Mouse (Mus musculus): ENCODE measurements around the gene Htr5b. TPM values are rescaled to one million over a fixed set of nuclear protein-coding genes. Genes with fewer than 3 reads are reported as not detected.

Gene Htr5b
- polyA plus RNA-seq, 1 experiment: not detected

GRCm38 (mm10) chr1:121471503-121471902, 56.8 kb downstream of the Htr5b start:
- H3K4me1 ChIP-seq (ENCODE audit: control insufficient read depth): no peaks in the 10 kb centered on the region
- TF ChIP-seq GATA1 (IDR thresholded peaks at IDR 0.05; ENCODE audit: low read length): no peak
- no peak for TF ChIP-seq TAL1 (IDR thresholded peaks at IDR 0.05; ENCODE audit: low read length)
- H3K27me3 ChIP-seq (ENCODE audit: control insufficient read depth): no peaks in the 10 kb centered on the region
- H3K9me3 ChIP-seq (ENCODE audit: control insufficient read depth, low read length): no peaks in the 10 kb centered on the region
- H3K36me3 ChIP-seq (ENCODE audit: control insufficient read depth): peaks cover 21% of the 10 kb centered on the region
- H3K4me3 ChIP-seq (replicated peaks): no peak overlapping the region

DNA sequence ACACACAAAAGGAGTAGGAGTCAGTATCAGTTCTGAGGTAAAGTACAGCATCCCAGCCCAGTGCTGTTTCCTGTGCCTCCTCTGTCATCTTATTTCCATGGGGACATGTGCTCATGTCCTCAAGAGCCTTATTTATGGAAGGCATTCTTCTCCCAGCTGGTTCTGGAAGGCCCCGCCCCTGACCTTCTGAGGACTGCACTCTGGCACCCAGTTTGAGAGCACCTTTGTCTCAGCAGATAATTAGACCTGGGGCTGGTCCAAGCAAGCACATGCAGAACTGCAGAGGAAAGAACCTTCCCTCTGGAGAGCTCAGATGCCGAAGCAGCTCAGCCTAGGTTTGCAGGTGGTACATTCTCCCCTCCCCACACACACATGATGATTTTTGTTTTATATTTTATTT, 60.0 kb downstream of the Htr5b start:
- Histone ChIP-seq H3K36me3 (ENCODE audit: control insufficient read depth) (peaks cover 21% of the 10 kb centered on the region), H3K9me3 (ENCODE audit: control insufficient read depth, low read length) (no peaks in the 10 kb centered on the region), H3K4me1 (ENCODE audit: control insufficient read depth) (no peaks in the 10 kb centered on the region), H3K27me3 (ENCODE audit: control insufficient read depth) (no peaks in the 10 kb centered on the region), H3K4me3 (replicated peaks) (no peak overlapping the region)
- TF ChIP-seq GATA1 (IDR thresholded peaks at IDR 0.05; ENCODE audit: low read length): no peak

GRCm38 (mm10) chr1:121466276-121466675, 62.0 kb downstream of the Htr5b start:
- no peaks in the 10 kb centered on the region for H3K4me1 ChIP-seq (ENCODE audit: control insufficient read depth)
- TF ChIP-seq TAL1 (IDR thresholded peaks at IDR 0.05; ENCODE audit: low read length) (no peak), GATA1 (IDR thresholded peaks at IDR 0.05; ENCODE audit: low read length) (no peak)
- H3K4me3 ChIP-seq (replicated peaks): no peak overlapping the region
- no peaks in the 10 kb centered on the region for H3K27me3 ChIP-seq (ENCODE audit: control insufficient read depth)
- H3K9me3 ChIP-seq (ENCODE audit: control insufficient read depth, low read length): no peaks in the 10 kb centered on the region
- H3K36me3 ChIP-seq (ENCODE audit: control insufficient read depth): peaks cover 36% of the 10 kb centered on the region

- Histone ChIP-seq H3K9me3 (ENCODE audit: control insufficient read depth, low read length) (no peaks in the 10 kb centered on the region), H3K36me3 (ENCODE audit: control insufficient read depth) (peaks cover 34% of the 10 kb centered on the region), H3K4me1 (ENCODE audit: control insufficient read depth) (no peaks in the 10 kb centered on the region), H3K27me3 (ENCODE audit: control insufficient read depth) (no peaks in the 10 kb centered on the region), H3K4me3 (replicated peaks) (no peak overlapping the region)
- TF ChIP-seq GATA1 (IDR thresholded peaks at IDR 0.05; ENCODE audit: low read length) (no peak), TAL1 (IDR thresholded peaks at IDR 0.05; ENCODE audit: low read length) (no peak)
Observed at GRCm38 (mm10) chr1:121463806-121464205, 64.5 kb downstream of the Htr5b start.

DNA sequence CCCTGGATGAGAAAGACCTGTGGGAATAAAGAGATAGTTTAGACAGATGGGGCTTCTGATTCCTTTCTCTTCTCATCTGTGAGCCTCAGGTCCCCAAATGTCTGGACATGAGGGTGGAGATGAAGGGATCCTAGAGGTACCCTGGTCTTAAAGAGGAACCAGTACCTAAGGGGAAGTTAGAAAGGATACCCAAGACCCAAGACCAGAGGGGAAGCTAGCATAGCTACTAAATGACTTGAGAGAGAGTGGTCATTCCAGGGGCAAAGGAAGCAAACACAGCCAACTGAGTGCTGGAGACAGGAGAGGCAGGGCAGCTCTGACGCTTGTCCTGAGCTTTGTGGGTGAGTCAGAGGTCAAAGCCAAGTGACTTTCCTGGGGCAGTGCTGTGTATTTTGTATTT, 65.6 kb downstream of the Htr5b start:
- no peak for TF ChIP-seq TAL1 (IDR thresholded peaks at IDR 0.05; ENCODE audit: low read length)
- TF ChIP-seq GATA1 (IDR thresholded peaks at IDR 0.05; ENCODE audit: low read length): no peak
- H3K36me3 ChIP-seq (ENCODE audit: control insufficient read depth): peaks cover 30% of the 10 kb centered on the region

DNA sequence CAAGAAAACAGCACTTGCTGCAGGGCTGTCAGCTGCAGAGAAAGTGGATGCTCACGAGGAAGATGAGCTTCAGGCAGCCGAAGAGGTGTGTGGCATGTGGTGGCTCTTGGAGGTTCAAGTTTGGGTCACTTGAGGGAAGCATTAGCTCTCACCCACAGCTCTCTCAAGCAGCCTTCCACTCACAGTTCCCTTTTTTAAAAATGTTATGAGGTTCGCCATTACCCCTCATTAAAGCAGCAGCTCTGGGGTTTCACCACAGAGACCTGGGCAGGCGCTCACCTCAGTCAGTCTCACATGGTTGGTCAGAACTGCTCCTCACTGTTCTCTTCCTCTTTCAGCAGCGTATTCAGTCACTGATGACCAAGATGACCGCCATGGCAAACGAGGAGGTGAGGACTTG, 66.4 kb downstream of the Htr5b start:
- Histone ChIP-seq H3K4me3 (replicated peaks) (no peak overlapping the region), H3K36me3 (ENCODE audit: control insufficient read depth) (peaks cover 26% of the 10 kb centered on the region)

More for the DNA sequence above, 65.6 kb downstream of the Htr5b start:
- no peaks in the 10 kb centered on the region for H3K27me3 ChIP-seq (ENCODE audit: control insufficient read depth)
- H3K9me3 ChIP-seq (ENCODE audit: control insufficient read depth, low read length): no peaks in the 10 kb centered on the region
- no peak overlapping the region for H3K4me3 ChIP-seq (replicated peaks)
- H3K4me1 ChIP-seq (ENCODE audit: control insufficient read depth): no peaks in the 10 kb centered on the region

DNA sequence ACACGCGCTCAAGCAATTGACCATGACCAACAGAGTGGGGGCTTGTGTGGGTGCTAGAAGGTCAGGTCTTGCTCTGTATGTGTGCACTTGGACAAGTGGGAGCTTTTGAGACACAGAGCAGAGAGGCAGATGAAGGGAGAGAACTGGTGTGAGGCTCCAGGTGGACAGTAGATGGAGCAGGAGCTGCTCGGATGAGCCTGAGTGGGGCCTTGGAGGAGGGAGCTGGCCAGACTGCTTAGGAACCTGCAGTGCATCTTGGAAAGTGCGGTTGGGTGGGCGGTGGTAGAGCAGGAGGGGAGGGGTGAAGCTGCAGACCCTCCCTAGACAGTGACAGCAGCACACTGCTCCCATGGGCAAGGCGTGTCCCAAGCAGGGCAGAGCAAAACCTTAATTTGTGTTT, 68.2 kb downstream of the Htr5b start:
- no peaks in the 10 kb centered on the region for H3K27me3 ChIP-seq (ENCODE audit: control insufficient read depth)
- TF ChIP-seq GATA1 (IDR thresholded peaks at IDR 0.05; ENCODE audit: low read length) (no peak), TAL1 (IDR thresholded peaks at IDR 0.05; ENCODE audit: low read length) (no peak)
- no peak overlapping the region for H3K4me3 ChIP-seq (replicated peaks)
- H3K36me3 ChIP-seq (ENCODE audit: control insufficient read depth): peaks cover 32% of the 10 kb centered on the region
- no peaks in the 10 kb centered on the region for H3K4me1 ChIP-seq (ENCODE audit: control insufficient read depth)
- no peaks in the 10 kb centered on the region for H3K9me3 ChIP-seq (ENCODE audit: control insufficient read depth, low read length)

More for the DNA sequence above, 66.4 kb downstream of the Htr5b start:
- Histone ChIP-seq H3K27me3 (ENCODE audit: control insufficient read depth) (no peaks in the 10 kb centered on the region), H3K4me1 (ENCODE audit: control insufficient read depth) (no peaks in the 10 kb centered on the region), H3K9me3 (ENCODE audit: control insufficient read depth, low read length) (no peaks in the 10 kb centered on the region)
- TF ChIP-seq TAL1 (IDR thresholded peaks at IDR 0.05; ENCODE audit: low read length): no peak
- TF ChIP-seq GATA1 (IDR thresholded peaks at IDR 0.05; ENCODE audit: low read length): no peak

Other genes starting within 250 kb of the Htr5b start
- 0.16 and 0.45 TPM in 2 replicates for gene Insig2, start 195.9 kb downstream of the Htr5b start, polyA plus RNA-seq (2012)
- 0.06 and 0.15 TPM in 2 replicates for gene Ccdc93, start 97.4 kb downstream of the Htr5b start, polyA plus RNA-seq (2012)
- gene Ddx18, start 39.5 kb upstream of the Htr5b start, polyA plus RNA-seq (2012): 1.1 and 1.3 TPM in 2 replicates